Mouse (Mus musculus): ENCODE data around the gene Hibch. TPM values are rescaled to one million over a fixed set of nuclear protein-coding genes. Genes with fewer than 3 reads are reported as not detected.
"Not testable (repeated sequence)": the region's sequence is repeated elsewhere in the genome, so short reads cannot be mapped to it uniquely, and the experiment has no call there.

Hibch gene
- polyA plus RNA-seq, 1 experiment from 2014 or later, result 21.9 TPM

DNA sequence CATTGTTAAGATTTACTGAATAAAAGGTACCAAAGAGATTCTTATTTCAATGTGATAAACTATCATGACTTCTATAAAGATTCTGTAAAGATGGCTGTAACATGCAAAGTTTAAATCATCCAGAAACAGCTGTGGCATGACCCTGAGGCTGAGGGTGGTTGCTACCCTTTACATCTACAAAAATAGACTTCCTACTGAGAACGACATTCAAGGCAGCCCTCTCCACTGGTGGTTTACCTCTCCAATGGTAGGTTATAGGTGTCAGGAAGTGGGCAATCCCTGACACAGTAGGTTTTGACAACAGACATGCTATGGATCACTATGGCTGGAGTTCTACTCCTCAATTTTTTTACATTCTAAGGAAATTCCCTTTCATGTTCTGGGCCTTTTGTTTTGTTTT lies 79.8 kb downstream of the Hibch start:
- not testable (repeated sequence) for H3K9me3 ChIP-seq; H3K4me3 ChIP-seq; H3K27me3 ChIP-seq (ENCODE audit: poor library complexity, severe bottlenecking); H3K36me3 ChIP-seq (replicated peaks); H3K27ac ChIP-seq; H3K4me1 ChIP-seq; DNase-seq (ENCODE audit: extremely low spot score, low spot score)
- WGBS, result 93% methylated on average over 1 of the region's 1 CpGs

DNA sequence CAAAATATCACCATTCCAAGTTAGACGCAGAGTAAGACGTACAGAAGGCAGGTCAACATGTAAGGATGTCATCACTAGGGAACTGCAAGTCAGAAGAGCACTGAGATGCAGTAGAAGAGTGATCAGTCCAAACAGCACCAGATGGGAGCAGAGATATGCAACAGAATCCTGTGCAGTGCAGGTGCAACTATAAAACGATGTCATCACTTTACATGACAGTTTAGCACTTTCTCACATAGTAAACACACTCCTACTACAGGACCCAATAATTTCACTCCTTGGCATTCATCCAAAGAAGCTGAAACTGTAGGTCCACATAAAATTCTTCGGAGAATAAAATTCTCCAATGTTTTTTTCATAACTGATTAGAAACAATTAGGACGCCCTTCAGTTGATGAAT lies 89.8 kb downstream of the Hibch start:
- Histone ChIP-seq H3K27me3 (ENCODE audit: poor library complexity, severe bottlenecking) (no peaks in the 10 kb centered on the region), H3K4me3 (no peak overlapping the region), H3K9me3 (0 out of 2 replicates have a peak, but pooled peaks cover 6% of the 10 kb centered on the region), H3K36me3 (replicated peaks) (no peaks in the 10 kb centered on the region), H3K27ac (no peak overlapping the region), H3K4me1 (no peaks in the 10 kb centered on the region)
- no peak for DNase-seq (ENCODE audit: extremely low spot score, low spot score)
- WGBS, result 91% methylated on average over 5 of the region's 5 CpGs

DNA sequence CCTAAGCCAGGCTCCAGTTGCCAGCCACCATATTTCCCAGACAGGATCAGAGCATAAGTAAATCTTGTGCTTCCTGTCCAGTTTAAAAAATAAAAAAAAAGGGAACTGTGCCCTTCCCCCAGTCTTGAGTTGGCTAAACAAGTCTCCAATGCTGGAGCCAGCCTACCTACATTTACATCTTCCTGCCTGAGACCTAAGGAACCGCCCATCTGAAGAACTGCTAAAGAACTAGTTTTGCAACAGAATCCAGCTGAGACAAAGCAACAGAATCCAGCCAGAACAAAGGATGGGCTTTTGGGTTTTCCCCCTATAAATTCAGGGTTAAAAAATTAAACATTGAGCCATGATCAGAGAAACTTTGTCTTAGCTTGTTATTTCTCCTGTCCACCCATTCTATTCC lies 94.3 kb downstream of the Hibch start:
- no peak for DNase-seq (ENCODE audit: extremely low spot score, low spot score)
- Histone ChIP-seq H3K9me3 (0 out of 2 replicates have a peak, but pooled peaks cover 6% of the 10 kb centered on the region), H3K27me3 (ENCODE audit: poor library complexity, severe bottlenecking) (no peaks in the 10 kb centered on the region), H3K36me3 (replicated peaks) (no peaks in the 10 kb centered on the region), H3K4me3 (no peak overlapping the region), H3K27ac (no peak overlapping the region), H3K4me1 (no peaks in the 10 kb centered on the region)
- WGBS, result 98% methylated on average over 1 of the region's 1 CpGs

DNA sequence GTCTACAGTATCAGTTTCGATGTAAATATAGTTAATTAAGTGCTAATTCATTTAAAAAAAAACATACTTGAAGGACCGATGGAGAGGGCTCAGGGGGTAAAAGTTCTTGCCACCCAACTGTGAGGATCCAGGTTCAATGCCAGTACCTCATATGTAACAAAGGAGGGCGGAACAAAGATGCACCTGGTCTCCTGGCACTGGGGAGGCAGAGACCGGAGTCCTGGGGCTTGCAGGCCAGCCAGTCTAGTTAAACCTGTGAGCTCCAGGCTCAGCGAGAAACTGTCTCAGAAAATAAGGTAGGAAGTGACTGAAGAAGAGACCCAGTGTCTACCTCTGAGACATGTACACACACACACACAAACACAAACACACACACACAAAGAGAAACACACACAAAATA lies 103.2 kb downstream of the Hibch start:
- H3K36me3 ChIP-seq (replicated peaks), result no peaks in the 10 kb centered on the region
- H3K27ac ChIP-seq, result no peak overlapping the region
- DNase-seq (ENCODE audit: extremely low spot score, low spot score), result no peak
- peaks cover 18% of the 10 kb centered on the region; the same call in 1 of the 2 replicates for H3K27me3 ChIP-seq (ENCODE audit: poor library complexity, severe bottlenecking)
- no peaks in the 10 kb centered on the region for H3K9me3 ChIP-seq
- H3K4me3 ChIP-seq, result no peak overlapping the region
- WGBS, result 89% methylated on average over 5 of the region's 5 CpGs
- H3K4me1 ChIP-seq, result peaks cover 11% of the 10 kb centered on the region

DNA sequence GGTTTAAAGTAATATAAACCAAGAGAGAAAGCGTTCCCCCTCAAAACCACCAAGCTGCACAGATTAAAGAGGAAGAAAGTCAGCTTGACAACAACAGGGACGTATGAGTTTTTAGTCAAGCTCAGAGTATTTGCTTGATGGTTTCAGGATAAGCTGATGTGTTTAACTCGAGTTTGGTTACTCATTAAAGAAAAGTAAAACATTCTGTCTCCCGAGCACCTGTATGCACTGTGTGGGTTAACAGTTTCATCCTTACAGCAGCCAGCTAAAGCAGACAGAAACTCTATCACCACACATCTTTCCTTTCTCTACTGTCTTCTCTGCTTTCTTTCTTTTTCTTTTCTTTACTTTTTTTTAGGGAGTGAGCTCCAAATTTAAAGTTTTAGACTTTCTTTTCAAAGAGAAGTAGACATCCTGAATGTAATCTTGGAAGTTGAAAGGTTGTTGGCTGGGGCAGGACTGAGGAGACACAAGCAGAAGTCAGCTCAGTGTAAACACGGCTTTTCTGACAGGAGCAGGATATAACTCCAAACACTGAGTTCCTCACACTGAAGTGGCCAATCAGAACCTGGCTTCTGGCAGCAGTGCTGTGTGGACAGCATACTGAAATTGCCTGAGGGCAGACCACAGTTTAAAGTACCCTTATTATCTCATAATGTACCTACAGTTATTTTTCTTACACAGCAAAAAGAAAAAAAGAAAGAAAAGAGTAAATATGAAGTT lies 106.6 kb downstream of the Hibch start:
- no peak for DNase-seq (ENCODE audit: extremely low spot score, low spot score)
- 62% methylated on average over 5 of the region's 5 CpGs for WGBS
- Histone ChIP-seq H3K9me3 (no peaks in the 10 kb centered on the region), H3K27ac (no peak overlapping the region), H3K27me3 (ENCODE audit: poor library complexity, severe bottlenecking) (peaks cover 38% of the 10 kb centered on the region), H3K4me3 (no peak overlapping the region), H3K4me1 (peaks cover 20% of the 10 kb centered on the region), H3K36me3 (replicated peaks) (no peaks in the 10 kb centered on the region)

DNA sequence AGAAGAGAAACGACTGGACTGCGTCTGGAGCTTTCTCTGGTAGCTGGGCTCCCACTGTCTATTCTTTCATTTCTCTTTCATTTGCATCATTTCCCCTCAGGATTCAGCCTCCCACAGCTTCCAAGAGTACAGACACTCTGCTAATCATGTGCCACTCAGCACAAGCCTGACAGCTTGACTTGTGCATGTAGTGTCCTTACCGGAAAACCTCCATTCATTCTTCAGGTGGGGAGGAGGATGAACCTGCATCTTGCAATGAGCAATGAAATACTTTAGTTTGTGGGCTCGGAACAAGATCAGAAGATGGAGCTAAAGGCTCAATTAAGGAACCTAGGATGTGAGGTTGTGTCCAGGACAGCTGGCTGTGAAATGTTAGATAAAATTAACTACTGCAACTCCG lies 107.4 kb downstream of the Hibch start:
- peaks cover 38% of the 10 kb centered on the region for H3K27me3 ChIP-seq (ENCODE audit: poor library complexity, severe bottlenecking)
- WGBS, result 10% methylated on average over 5 of the region's 5 CpGs
- no peak for DNase-seq (ENCODE audit: extremely low spot score, low spot score)
- H3K9me3 ChIP-seq, result no peaks in the 10 kb centered on the region
- peak overlapping the region; percentile 71 for H3K4me3 ChIP-seq
- H3K4me1 ChIP-seq, result peaks cover 20% of the 10 kb centered on the region
- no peak overlapping the region; the same call in 1 of the 2 replicates for H3K27ac ChIP-seq
- H3K36me3 ChIP-seq (replicated peaks), result no peaks in the 10 kb centered on the region

DNA sequence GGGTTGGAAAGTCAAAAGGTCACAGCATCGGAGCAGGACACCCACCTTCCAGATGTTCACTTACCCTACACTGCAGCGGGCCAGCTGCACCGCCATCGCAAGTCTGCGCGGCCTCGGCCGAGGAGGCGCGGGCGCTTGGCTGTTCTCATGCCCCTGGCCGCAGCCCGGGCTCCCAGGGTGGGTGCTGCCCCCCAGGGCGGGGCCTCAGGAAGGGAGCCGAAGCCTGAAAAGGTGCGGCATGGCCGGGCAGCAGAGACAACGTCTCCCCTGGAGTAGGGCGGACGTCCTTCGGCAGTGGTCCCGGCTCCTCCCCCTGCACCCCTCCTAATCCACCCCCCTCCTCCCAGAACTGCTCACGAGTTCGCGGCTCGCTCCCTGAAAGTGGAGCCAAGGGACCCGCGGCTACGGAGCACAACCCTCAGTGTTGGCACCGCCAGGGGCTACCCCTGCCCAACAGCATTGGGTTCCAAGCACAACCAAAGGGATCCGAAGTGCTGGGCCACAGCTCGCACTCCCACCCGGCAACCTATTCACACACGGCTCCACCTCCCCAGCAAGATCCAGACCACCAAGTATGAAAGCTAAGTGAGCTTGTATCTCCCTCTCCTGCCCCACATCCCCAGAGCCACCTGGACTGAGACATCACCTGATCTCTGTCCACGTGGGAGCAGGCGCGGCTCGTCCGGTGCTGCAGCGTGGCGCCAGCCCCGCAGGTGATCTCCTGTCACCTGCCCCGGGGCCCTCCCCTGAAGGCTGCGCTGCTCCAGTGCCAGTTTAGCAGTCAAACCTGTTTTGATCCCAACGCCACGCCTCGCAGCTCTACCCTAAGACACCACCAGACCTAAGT lies 108.0 kb downstream of the Hibch start:
- Histone ChIP-seq H3K36me3 (replicated peaks) (no peaks in the 10 kb centered on the region), H3K27me3 (ENCODE audit: poor library complexity, severe bottlenecking) (peaks cover 38% of the 10 kb centered on the region), H3K27ac (peak overlapping the region; percentile 79), H3K9me3 (no peaks in the 10 kb centered on the region), H3K4me1 (peaks cover 20% of the 10 kb centered on the region), H3K4me3 (peak overlapping the region; percentile 71)
- peak; percentile 31 for DNase-seq (ENCODE audit: extremely low spot score, low spot score)
- under 1% methylated on average over 47 of the region's 47 CpGs for WGBS

DNA sequence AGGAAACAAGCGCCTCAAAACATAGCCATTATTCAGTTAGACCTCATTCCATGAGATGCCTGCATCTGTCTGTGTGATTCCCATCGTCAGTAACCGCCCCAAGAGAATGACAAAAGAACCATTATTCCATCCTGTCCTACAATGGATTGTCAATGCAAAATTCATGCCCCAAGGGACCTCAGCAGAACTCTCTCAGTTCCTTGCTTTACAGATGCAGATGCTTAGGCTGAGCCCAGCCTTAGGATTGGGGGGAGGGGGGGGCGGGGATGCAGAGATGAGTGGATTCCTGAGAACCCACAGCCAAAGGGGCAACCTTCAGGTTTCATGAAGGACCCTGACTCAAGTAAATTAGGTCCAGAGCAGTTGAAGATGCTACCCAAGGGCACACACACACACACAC lies 108.8 kb downstream of the Hibch start:
- Histone ChIP-seq H3K27ac (no peak overlapping the region), H3K9me3 (no peaks in the 10 kb centered on the region), H3K27me3 (ENCODE audit: poor library complexity, severe bottlenecking) (peaks cover 38% of the 10 kb centered on the region), H3K4me1 (peaks cover 20% of the 10 kb centered on the region), H3K36me3 (replicated peaks) (no peaks in the 10 kb centered on the region), H3K4me3 (peak overlapping the region; percentile 71)
- 12% methylated on average over 4 of the region's 4 CpGs for WGBS
- DNase-seq (ENCODE audit: extremely low spot score, low spot score), result no peak

DNA sequence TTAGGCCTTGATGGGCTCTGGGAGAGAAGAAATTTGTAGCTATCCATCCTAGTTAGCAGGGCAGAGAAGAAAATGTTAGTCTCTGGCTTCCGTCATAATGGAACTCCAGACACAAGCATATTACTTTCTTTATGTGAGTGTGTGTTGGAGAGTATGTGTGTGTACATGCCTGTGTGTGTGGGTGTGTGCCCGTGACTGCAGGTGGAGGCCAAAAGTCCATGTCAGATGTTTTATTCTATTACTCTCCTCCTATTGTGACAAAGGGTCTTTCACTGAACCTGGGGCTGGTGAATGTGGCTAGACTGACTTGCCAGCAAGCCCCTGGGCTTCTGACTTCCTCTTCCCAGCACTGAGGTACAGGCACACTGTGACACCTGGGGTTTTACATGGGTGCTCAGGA lies 109.7 kb downstream of the Hibch start:
- Histone ChIP-seq H3K27me3 (ENCODE audit: poor library complexity, severe bottlenecking) (peaks cover 38% of the 10 kb centered on the region), H3K36me3 (replicated peaks) (no peaks in the 10 kb centered on the region), H3K4me1 (peaks cover 20% of the 10 kb centered on the region), H3K4me3 (no peak overlapping the region), H3K27ac (no peak overlapping the region), H3K9me3 (no peaks in the 10 kb centered on the region)
- 80% methylated on average over 2 of the region's 2 CpGs for WGBS
- no peak for DNase-seq (ENCODE audit: extremely low spot score, low spot score)

DNA sequence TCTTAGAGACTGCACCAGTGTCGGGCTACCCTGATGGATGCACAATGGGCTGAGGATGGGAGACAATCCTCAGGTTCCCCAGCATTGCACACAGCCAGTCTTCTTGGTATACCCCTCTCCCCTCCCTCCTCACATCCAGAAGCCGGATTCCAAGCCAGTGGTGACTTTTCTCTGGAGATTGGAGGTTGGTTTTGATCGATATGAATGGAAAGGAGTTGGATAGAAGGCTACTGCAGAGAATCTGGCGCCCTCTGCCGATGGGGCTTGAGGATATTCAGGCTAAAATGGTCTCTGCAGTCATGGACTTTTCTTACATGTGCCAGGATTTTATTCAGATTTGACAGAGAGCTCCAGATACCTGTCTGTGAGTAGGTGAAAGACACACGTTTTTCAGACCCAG lies 110.4 kb downstream of the Hibch start:
- Histone ChIP-seq H3K36me3 (replicated peaks) (no peaks in the 10 kb centered on the region), H3K4me1 (peaks cover 20% of the 10 kb centered on the region), H3K9me3 (no peaks in the 10 kb centered on the region)

DNA sequence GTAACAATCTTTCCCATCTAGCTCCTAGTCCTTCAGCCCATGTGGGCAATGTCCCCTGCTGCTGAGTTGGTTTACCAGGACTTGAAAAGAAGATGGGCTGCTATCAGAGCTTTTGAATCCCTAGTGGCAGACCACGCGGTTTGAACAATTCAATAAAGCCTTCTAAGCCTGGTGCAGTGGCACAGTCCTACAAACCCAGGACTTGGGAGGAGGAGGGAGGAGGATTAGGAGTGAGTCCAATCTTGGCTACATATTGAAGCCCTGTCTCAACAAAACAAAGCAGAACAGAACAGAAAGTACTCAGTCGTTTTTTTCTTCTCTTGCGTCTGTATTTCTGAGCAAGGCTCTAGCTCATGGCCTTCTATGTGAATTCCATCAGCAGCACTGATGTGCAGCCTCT lies 112.0 kb downstream of the Hibch start:
- no peaks in the 10 kb centered on the region for H3K9me3 ChIP-seq
- peaks cover 20% of the 10 kb centered on the region for H3K4me1 ChIP-seq
- no peak for DNase-seq (ENCODE audit: extremely low spot score, low spot score)
- H3K36me3 ChIP-seq (replicated peaks), result no peaks in the 10 kb centered on the region
- no peak overlapping the region for H3K4me3 ChIP-seq
- no peak overlapping the region for H3K27ac ChIP-seq
- H3K27me3 ChIP-seq (ENCODE audit: poor library complexity, severe bottlenecking), result peaks cover 30% of the 10 kb centered on the region
- 68% methylated on average over 4 of the region's 4 CpGs for WGBS

More for the DNA sequence above, 110.4 kb downstream of the Hibch start:
- H3K4me3 ChIP-seq, result no peak overlapping the region
- no peak overlapping the region for H3K27ac ChIP-seq
- WGBS, result 42% methylated on average over 6 of the region's 6 CpGs
- DNase-seq (ENCODE audit: extremely low spot score, low spot score), result no peak
- H3K27me3 ChIP-seq (ENCODE audit: poor library complexity, severe bottlenecking), result peaks cover 38% of the 10 kb centered on the region

DNA sequence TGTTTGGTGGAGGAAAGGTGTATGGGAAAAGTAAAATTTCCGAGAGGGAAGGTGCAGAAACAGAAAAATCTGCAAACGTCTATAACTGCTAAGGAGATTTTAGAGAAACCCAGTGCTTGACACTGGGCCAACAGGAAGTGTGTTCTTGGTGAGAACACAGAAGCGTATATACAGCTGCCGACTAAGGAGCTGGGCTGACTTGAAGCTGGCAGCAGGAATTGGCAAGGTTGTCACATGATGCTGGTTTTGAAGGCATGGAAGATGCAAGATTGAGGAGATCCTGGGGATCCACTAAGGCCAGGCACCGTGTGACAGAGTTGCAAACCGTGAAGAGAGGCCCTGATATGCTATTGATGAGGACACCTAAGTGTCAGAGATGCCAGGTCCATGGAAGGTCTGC lies 115.5 kb downstream of the Hibch start:
- Histone ChIP-seq H3K27ac (no peak overlapping the region), H3K4me3 (no peak overlapping the region), H3K27me3 (ENCODE audit: poor library complexity, severe bottlenecking) (no peaks in the 10 kb centered on the region), H3K9me3 (no peaks in the 10 kb centered on the region), H3K4me1 (no peaks in the 10 kb centered on the region), H3K36me3 (replicated peaks) (no peaks in the 10 kb centered on the region)
- WGBS, result 86% methylated on average over 6 of the region's 6 CpGs
- no peak for DNase-seq (ENCODE audit: extremely low spot score, low spot score)

DNA sequence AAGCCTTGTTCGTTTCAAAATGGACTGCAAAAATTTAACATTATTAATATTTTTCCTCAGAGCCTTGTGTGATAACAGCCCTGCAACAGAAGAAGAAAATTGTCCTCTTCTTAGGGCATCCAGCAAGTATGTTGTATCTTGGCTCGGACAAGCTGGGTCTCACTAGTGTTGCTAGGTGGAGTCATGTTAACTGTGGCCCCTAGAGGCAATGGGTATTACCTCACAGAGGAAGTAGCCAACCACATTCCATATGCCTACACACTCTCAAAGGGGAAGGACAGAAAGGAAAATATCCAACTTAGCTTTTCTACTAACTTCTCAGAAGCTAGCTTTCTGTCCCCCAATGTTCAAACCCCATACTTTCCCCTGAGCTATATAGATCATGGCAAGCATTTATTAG lies 118.4 kb downstream of the Hibch start:
- WGBS, result 76% methylated on average over 2 of the region's 2 CpGs
- no peaks in the 10 kb centered on the region for H3K36me3 ChIP-seq (replicated peaks)
- H3K27me3 ChIP-seq (ENCODE audit: poor library complexity, severe bottlenecking), result no peaks in the 10 kb centered on the region
- H3K9me3 ChIP-seq, result no peaks in the 10 kb centered on the region
- H3K4me3 ChIP-seq, result no peak overlapping the region
- no peaks in the 10 kb centered on the region for H3K4me1 ChIP-seq
- DNase-seq (ENCODE audit: extremely low spot score, low spot score), result no peak
- H3K27ac ChIP-seq, result no peak overlapping the region

All from forebrain, embryonic 10.5 days (tissue).